Comparison of ENCODE assay signal across 9 mouse cellular contexts in genomic region chrX:53050353-53050752, GRCm38 (mm10).
DNase-seq lines count a peak whose midpoint lies in the region; ATAC-seq and TF ChIP-seq lines count a peak whose summit lies in the region.
"Had no signal": no experiment of that assay in that cellular context is flagged by ENCODE, and none has a peak within 500 bp of the region (broad histone marks: within the 10 kb centered on the region; RNA-seq: fewer than 3 reads in every experiment).

No protein-coding gene starts in this region.

- DNase-seq in retina, postnatal 1 day, result peak; percentile 27
- DNase-seq in retina, embryonic 14.5 days (ENCODE audit: low spot score), result no peak
- DNase-seq in forelimb bud, embryonic 11.5 days (ENCODE audit: low read depth, low spot score), result peak; percentile 59
- DNase-seq in liver, postnatal 0 days, result no peak
- DNase-seq in yolk sac, embryonic 10.5 days (ENCODE audit: low spot score), result peak; percentile 32
- DNase-seq in left cerebral cortex, postnatal 36 days (ENCODE audit: low spot score in 2 of 2), result no peak
- DNase-seq in testis, postnatal 10 days (ENCODE audit: low spot score), result no peak
- no peak for DNase-seq in right cerebral cortex, postnatal 4 days

- intact Hi-C loops in left cerebral cortex, postnatal 36 days (cut with DNase I), result loop anchor here (10.0 kb wide), 1 partner anchor 184 kb away; no protein-coding TSS in a partner anchor

- H3K27me3 ChIP-seq in liver, postnatal 0 days (ENCODE audit: insufficient read depth, low read length), result no peaks in the 10 kb centered on the region

- no peak for TF ChIP-seq CTCF in liver, postnatal 0 days (IDR thresholded peaks at IDR 0.05; ENCODE audit: low read depth)

- no peak for TF ChIP-seq EP300 in liver, postnatal 0 days (IDR thresholded peaks at IDR 0.05; ENCODE audit: low read depth)

- H3K4me2 ChIP-seq in liver, postnatal 0 days (ENCODE audit: low read depth, low read length), result peak overlapping the region; percentile 51

- 7% methylated on average over 6 of the region's 9 CpGs for WGBS in liver, postnatal 0 days (ENCODE audit: insufficient replicate concordance)

- ATAC-seq in liver, postnatal 0 days, result no peak

- no peak overlapping the region for H3K27ac ChIP-seq in liver, postnatal 0 days (ENCODE audit: low read depth)
- H3K27ac ChIP-seq: macrophage had no signal

- H3K36me3 ChIP-seq in liver, postnatal 0 days (replicated peaks; ENCODE audit: insufficient read depth, low read length), result no peaks in the 10 kb centered on the region

- peaks cover 4% of the 10 kb centered on the region; the same call in 1 of the 2 replicates for H3K4me1 ChIP-seq in liver, postnatal 0 days (ENCODE audit: insufficient read depth)

- H3K4me3 ChIP-seq in liver, postnatal 0 days (ENCODE audit: low read depth, low read length), result no peak overlapping the region

- no peaks in the 10 kb centered on the region for H3K9me3 ChIP-seq in liver, postnatal 0 days (ENCODE audit: low read length)

- no peak overlapping the region for H3K9ac ChIP-seq in liver, postnatal 0 days (replicated peaks)

Comparison
In these comparisons a context has a peak if more than half of its experiments do, and no peak if none do; other contexts are left out.
1. DNase-seq: peak in retina, postnatal 1 day (single experiment), forelimb bud, embryonic 11.5 days (single experiment) and yolk sac, embryonic 10.5 days (single experiment); none in retina, embryonic 14.5 days (single experiment), liver, postnatal 0 days (single experiment), left cerebral cortex, postnatal 36 days (0 of 2), testis, postnatal 10 days (single experiment) and right cerebral cortex, postnatal 4 days (single experiment).